22 mouse cellular contexts compared by ENCODE assay signal in the genomic region with DNA sequence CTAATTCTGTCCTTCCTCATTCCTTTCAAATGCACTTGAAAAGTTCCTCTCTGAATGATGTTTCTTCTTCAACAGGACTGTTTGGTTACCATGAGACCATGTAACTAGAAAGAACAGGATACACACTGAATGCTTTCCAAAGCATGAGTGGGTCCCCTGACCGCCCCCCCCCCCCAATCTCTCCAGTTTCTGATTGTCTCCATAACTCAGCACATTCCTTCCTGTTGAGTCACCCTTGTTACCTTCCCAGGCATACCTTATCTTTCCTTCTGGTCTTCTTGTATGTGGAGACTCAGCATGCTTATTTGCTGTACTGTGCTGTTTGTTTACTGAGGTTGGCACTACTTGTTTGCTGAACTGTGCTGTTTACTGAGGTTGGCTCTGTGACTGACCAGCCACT. TPM values are rescaled to one million over a fixed set of nuclear protein-coding genes. Genes with fewer than 3 reads are reported as not detected.
DNase-seq lines count a peak whose midpoint lies in the region; ATAC-seq and TF ChIP-seq lines count a peak whose summit lies in the region.
"Had no signal": no experiment of that assay in that cellular context is flagged by ENCODE, and none has a peak within 500 bp of the region (broad histone marks: within the 10 kb centered on the region; RNA-seq: fewer than 3 reads in every experiment).

No protein-coding gene starts in this region.

- peak; percentile 64 for TF ChIP-seq EP300 in lung, postnatal 0 days (IDR thresholded peaks at IDR 0.05)

- H3K4me2 ChIP-seq in lung, postnatal 0 days (replicated peaks; ENCODE audit: low read depth, low read length) = no peak overlapping the region
- H3K4me2 ChIP-seq: embryonic facial prominence, embryonic 12.5 days; forebrain, embryonic 13.5 days; forebrain, embryonic 15.5 days had no signal

- no peaks in the 10 kb centered on the region for H3K27me3 ChIP-seq in lung, postnatal 0 days (replicated peaks; ENCODE audit: insufficient read depth, low read length)
- H3K27me3 ChIP-seq: embryonic facial prominence, embryonic 12.5 days; forebrain, embryonic 13.5 days; forebrain, embryonic 15.5 days had no signal

- peak; percentile 30 for ATAC-seq in lung, postnatal 0 days
- ATAC-seq: activated CD4-positive, CD25-positive, alpha-beta regulatory T cell, adult 4 months; forebrain, embryonic 13.5 days; forebrain, embryonic 15.5 days; forebrain, postnatal 0 days had no signal

- H3K27ac ChIP-seq in lung, postnatal 0 days (ENCODE audit: low read length) = no peak overlapping the region
- H3K27ac ChIP-seq: embryonic facial prominence, embryonic 10.5 days; embryonic facial prominence, embryonic 12.5 days; forebrain, embryonic 13.5 days; forebrain, embryonic 15.5 days had no signal

- no peak overlapping the region for H3K4me3 ChIP-seq in lung, postnatal 0 days (ENCODE audit: low read depth, low read length)
- no peak overlapping the region for H3K4me3 ChIP-seq in lung, adult 2 months (replicated peaks; ENCODE audit: extremely low read depth, low read depth, low read length)
- H3K4me3 ChIP-seq: embryonic facial prominence, embryonic 10.5 days; embryonic facial prominence, embryonic 12.5 days; forebrain, embryonic 13.5 days; forebrain, embryonic 15.5 days had no signal

- H3K9me3 ChIP-seq in lung, postnatal 0 days (ENCODE audit: low read length) = no peaks in the 10 kb centered on the region
- H3K9me3 ChIP-seq: embryonic facial prominence, embryonic 10.5 days; embryonic facial prominence, embryonic 12.5 days; forebrain, embryonic 13.5 days; forebrain, embryonic 15.5 days had no signal

- TF ChIP-seq CTCF in lung, postnatal 0 days (IDR thresholded peaks at IDR 0.05) = no peak
- no peak for TF ChIP-seq CTCF in lung, adult 2 months (IDR thresholded peaks at IDR 0.05; ENCODE audit: insufficient read depth, low read length)

- H3K4me1 ChIP-seq in lung, postnatal 0 days (ENCODE audit: insufficient read depth, low read depth, low read length) = peaks cover 2% of the 10 kb centered on the region; the same call in 1 of the 2 replicates
- H3K4me1 ChIP-seq in lung, adult 2 months (ENCODE audit: control insufficient read depth, insufficient read depth, low read length) = peaks cover 13% of the 10 kb centered on the region
- H3K4me1 ChIP-seq: embryonic facial prominence, embryonic 10.5 days; embryonic facial prominence, embryonic 12.5 days; forebrain, embryonic 13.5 days; forebrain, embryonic 15.5 days had no signal

- H3K9ac ChIP-seq in lung, postnatal 0 days (replicated peaks; ENCODE audit: low read depth) = no peak overlapping the region
- H3K9ac ChIP-seq: embryonic facial prominence, embryonic 12.5 days; forebrain, embryonic 13.5 days; forebrain, embryonic 15.5 days; forebrain, postnatal 0 days had no signal

- H3K36me3 ChIP-seq in lung, postnatal 0 days (ENCODE audit: insufficient read depth, low read length) = no peaks in the 10 kb centered on the region
- H3K36me3 ChIP-seq: embryonic facial prominence, embryonic 10.5 days; embryonic facial prominence, embryonic 12.5 days; forebrain, embryonic 15.5 days had no signal

- peak; percentile 49 for DNase-seq in lung, postnatal 0 days (ENCODE audit: low spot score)
- DNase-seq in lung, postnatal 4 days = no peak
- peak; percentile 63 for DNase-seq in lung, postnatal 36 days
- DNase-seq in lung, adult 2 months = no peak
- peak; percentile 17 for DNase-seq in NIH3T3 (ENCODE audit: low read depth)
- DNase-seq in yolk sac, embryonic 10.5 days (ENCODE audit: low spot score) = peak; percentile 6
- DNase-seq in heart, adult 8-10 months (ENCODE audit: low spot score) = no peak
- DNase-seq in thymus, postnatal 14 days = no peak
- DNase-seq: adrenal gland, adult 8-10 months; adrenal gland, postnatal 14 days; adrenal gland, postnatal 36 days; cerebellum, adult 11-12 months; cerebellum, adult 2 months; cerebellum, adult 9-10 months; cerebellum, postnatal 10 days; cerebellum, postnatal 25 days; forebrain, postnatal 0 days had no signal

- TF ChIP-seq POLR2A in lung, adult 2 months (IDR thresholded peaks at IDR 0.05; ENCODE audit: borderline replicate concordance, extremely low read depth, low read depth, low read length) = no peak

- WGBS in lung, postnatal 0 days = 50% methylated on average over 1 of the region's 1 CpGs
- WGBS in lung, adult 2 months = 33% methylated on average over 1 of the region's 1 CpGs

RNA-seq across cellular contexts. Expression of gene Rasgef1a, which starts 20.2 kb away (rescaled TPM):
- 26.3 and 35.2 TPM in 2 replicates for polyA plus RNA-seq in lung, postnatal 0 days (2015; fragmentation: Nextera tagmentation; extraction: Ambion mirVana)
- polyA plus RNA-seq in lung, adult 2 months (2012; rRNA removed) = 50.3 and 57.1 TPM in 2 replicates
- under 1 TPM; 0.35 to 0.69 (median 0.42) TPM for total RNA-seq in heart, adult 8-10 months (2022)

Comparison
In these comparisons a context has a peak if more than half of its experiments do, and no peak if none do; other contexts are left out.
1. DNase-seq: peak in lung, postnatal 0 days (single experiment), lung, postnatal 36 days (single experiment), NIH3T3 (single experiment) and yolk sac, embryonic 10.5 days (single experiment); none in lung, postnatal 4 days (0 of 2), lung, adult 2 months (single experiment), heart, adult 8-10 months (single experiment) and thymus, postnatal 14 days (single experiment).